Mouse (Mus musculus) megakaryocyte, embryonic 14.5 days (primary cell): ENCODE measurements around the gene Zbtb39.

Source experiments
- FLI1 ChIP-seq: IDR thresholded peaks from 2 replicates; pipeline ENCODE4 v1.6.1; 2012; ENCODE audit warnings: low read length, inconsistent platforms, mixed read lengths
- GATA1 ChIP-seq: IDR thresholded peaks from 3 replicates; pipeline ENCODE4 v1.6.1; 2012; ENCODE audit warnings: mixed read lengths, low read length, inconsistent platforms, borderline replicate concordance

DNA sequence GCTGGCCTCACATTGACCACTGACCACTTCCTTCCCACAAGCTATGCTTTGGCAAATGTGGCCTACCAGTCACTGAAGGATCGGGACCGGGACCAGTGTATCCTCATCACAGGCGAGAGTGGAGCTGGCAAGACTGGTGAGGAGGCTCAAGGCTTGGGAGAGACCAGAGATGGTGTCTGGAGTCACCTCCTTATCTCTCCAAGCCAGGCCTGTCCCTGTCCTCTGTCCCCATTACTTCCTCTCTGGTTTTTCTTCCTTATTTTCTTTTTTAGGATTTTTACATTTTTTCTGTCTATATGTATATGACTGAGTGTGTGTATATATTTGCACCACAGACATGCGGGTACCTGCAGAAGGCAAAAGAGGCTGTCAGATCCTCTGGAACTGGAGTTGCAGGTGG, 33.6 kb upstream of the Zbtb39 start:
- TF ChIP-seq GATA1 (no peak), FLI1 (no peak)
